Mouse (Mus musculus) cortical plate, adult 2 months (tissue): ENCODE results near the gene Tnni2.

ENCODE experiments used
- CTCF ChIP-seq: fragments of 200-500 bp; IDR thresholded peaks from 2 replicates; pipeline ENCODE4 v1.5.1; 2011; ENCODE audit warnings: mild to moderate bottlenecking, control low read depth, low read length; ENCODE audit not compliant: insufficient read depth; ENCODE audit errors: extremely low read depth
- POLR2A ChIP-seq: fragments of 200-500 bp; IDR thresholded peaks from 2 replicates; pipeline ENCODE4 v1.6.1; 2011; ENCODE audit warnings: mild to moderate bottlenecking, low read length, control low read depth; ENCODE audit not compliant: insufficient read depth; ENCODE audit errors: extremely low read depth

DNA sequence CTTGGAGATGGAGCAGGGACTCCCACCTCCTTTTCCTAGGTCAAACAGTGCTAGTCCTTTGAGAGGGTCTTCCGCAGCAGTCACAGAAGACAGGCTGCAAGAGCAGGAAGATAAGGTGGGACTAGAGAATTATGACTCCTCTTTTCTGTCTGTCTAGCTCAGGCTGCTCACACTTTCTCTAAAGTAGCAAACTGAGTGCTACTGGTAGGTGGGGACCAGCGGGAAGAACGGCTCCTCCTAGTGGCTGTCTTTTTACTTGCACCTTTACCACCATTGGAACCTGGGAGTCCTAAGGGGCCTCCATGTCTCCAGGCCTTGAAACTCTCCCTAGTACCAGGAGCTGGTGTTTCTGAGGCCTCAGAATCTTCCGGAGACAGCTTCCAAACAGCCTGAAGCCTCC lies 6.1 kb upstream of the Tnni2 start:
- peak; percentile 80 for TF ChIP-seq CTCF
- no peak for TF ChIP-seq POLR2A
